Mouse (Mus musculus): ENCODE measurements around the gene Osbpl9. TPM values are rescaled to one million over a fixed set of nuclear protein-coding genes. Genes with fewer than 3 reads are reported as not detected.

Osbpl9 gene
- polyA plus RNA-seq, 1 experiment from 2014 or later: 60.0 TPM

GRCm38 (mm10) chr4:109106034-109106433 lies 96.0 kb downstream of the Osbpl9 start:
- TF ChIP-seq CTCF (IDR thresholded peaks at IDR 0.05; ENCODE audit: low read depth): no peak
- ATAC-seq (ENCODE audit: insufficient read depth) (no peak), DNase-seq (no peak)
- H3K9ac ChIP-seq: no peak overlapping the region
- H3K27ac ChIP-seq (ENCODE audit: low read depth): no peak overlapping the region
- H3K9me3 ChIP-seq (ENCODE audit: low read depth, low read length): no peaks in the 10 kb centered on the region
- H3K4me3 ChIP-seq (ENCODE audit: low read depth, low read length): no peak overlapping the region
- 0 out of 2 replicates have a peak, but pooled peaks cover 5% of the 10 kb centered on the region for H3K36me3 ChIP-seq (ENCODE audit: insufficient read depth)
- H3K4me2 ChIP-seq: no peak overlapping the region
- no peaks in the 10 kb centered on the region for H3K27me3 ChIP-seq (ENCODE audit: insufficient read depth, low read length)
- WGBS: 51% methylated on average over 3 of the region's 3 CpGs
- 0 out of 2 replicates have a peak, but pooled peaks cover 3% of the 10 kb centered on the region for H3K4me1 ChIP-seq (ENCODE audit: insufficient read depth)

DNA sequence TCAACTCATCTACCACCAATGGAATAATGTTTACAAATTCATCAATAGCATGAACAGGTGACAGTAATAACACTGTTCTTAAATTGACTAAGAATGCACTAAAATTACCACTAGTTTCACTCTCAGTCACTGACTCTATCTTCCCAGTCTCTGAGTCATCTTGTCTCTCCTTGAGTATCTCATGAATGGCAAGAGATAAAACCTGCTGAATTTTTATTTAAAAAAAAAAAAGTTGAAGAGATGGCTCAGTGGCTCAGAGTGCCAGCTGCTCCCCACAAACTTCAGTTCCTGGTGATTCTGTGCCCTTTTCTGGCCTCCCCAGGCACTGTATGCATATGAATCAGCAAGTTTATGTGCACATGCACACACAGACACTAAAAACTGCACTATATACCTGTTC lies 96.8 kb downstream of the Osbpl9 start:
- no peak for DNase-seq
- H3K4me3 ChIP-seq (ENCODE audit: low read depth, low read length): no peak overlapping the region
- H3K9ac ChIP-seq: no peak overlapping the region
- H3K4me2 ChIP-seq: no peak overlapping the region
- H3K36me3 ChIP-seq (ENCODE audit: insufficient read depth): 0 out of 2 replicates have a peak, but pooled peaks cover 7% of the 10 kb centered on the region
- no peaks in the 10 kb centered on the region for H3K9me3 ChIP-seq (ENCODE audit: low read depth, low read length)
- 0 out of 2 replicates have a peak, but pooled peaks cover 3% of the 10 kb centered on the region for H3K4me1 ChIP-seq (ENCODE audit: insufficient read depth)
- no peak for ATAC-seq (ENCODE audit: insufficient read depth)
- H3K27me3 ChIP-seq (ENCODE audit: insufficient read depth, low read length): no peaks in the 10 kb centered on the region
- no peak overlapping the region for H3K27ac ChIP-seq (ENCODE audit: low read depth)
- TF ChIP-seq CTCF (IDR thresholded peaks at IDR 0.05; ENCODE audit: low read depth): no peak

DNA sequence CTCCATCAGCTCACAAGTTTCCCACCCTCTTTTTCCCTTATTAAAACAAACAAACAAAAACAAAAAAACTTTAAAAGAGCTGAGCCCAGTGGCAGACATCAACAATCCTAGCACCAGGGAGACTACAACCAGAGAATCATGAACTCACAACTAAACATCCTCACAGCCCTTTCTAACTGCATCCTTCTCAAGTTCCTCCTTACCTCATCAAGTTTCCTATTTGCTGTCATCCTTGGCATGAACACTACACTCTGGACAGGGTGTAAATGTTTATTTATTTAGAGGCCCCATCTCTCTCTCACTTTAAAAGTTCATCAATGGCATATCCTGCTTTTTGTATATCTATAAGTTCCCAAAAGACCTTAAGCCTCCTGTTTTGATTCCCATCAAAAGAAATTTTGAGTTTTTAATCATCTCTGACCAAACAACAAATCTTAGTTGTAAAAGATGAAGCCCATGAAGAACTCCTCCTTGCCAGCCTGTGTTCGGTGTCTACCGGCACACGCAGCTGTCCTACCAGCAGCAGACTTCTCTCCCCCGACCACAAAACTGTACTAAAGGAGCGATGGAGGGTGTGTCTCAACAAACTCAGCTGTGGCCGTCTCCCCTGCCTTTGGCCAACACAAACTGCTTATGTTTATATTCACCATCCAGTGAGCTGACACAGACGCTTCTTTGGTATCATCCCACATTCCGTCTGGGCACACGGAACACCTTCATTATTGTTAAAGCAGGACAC lies 98.8 kb downstream of the Osbpl9 start:
- Histone ChIP-seq H3K36me3 (ENCODE audit: insufficient read depth) (0 out of 2 replicates have a peak, but pooled peaks cover 8% of the 10 kb centered on the region), H3K27me3 (ENCODE audit: insufficient read depth, low read length) (no peaks in the 10 kb centered on the region), H3K27ac (ENCODE audit: low read depth) (no peak overlapping the region), H3K4me1 (ENCODE audit: insufficient read depth) (0 out of 2 replicates have a peak, but pooled peaks cover 3% of the 10 kb centered on the region), H3K4me2 (no peak overlapping the region), H3K9me3 (ENCODE audit: low read depth, low read length) (no peaks in the 10 kb centered on the region), H3K9ac (no peak overlapping the region), H3K4me3 (ENCODE audit: low read depth, low read length) (no peak overlapping the region)
- 33% methylated on average over 9 of the region's 9 CpGs for WGBS
- ATAC-seq (ENCODE audit: insufficient read depth): no peak
- DNase-seq: peak; percentile 35
- no peak for TF ChIP-seq CTCF (IDR thresholded peaks at IDR 0.05; ENCODE audit: low read depth)

DNA sequence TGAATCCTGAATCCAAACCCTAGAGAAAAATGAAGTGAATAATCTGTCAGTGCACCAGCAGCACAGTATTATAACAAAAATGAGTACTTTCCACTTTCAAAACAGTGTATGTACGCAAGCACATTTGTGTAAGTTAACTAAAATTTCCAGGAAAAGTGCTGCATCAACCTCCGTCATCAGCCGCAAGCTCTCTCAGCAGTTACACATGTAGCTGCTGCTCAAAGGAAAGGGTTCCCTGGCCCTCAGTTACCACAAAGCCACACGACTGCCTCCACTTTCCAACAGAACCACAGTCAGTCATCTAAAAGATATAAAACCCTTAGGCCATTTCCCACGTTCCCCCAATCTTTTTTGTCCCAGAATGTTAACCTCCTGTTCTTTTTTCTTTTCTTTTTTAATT lies 99.5 kb downstream of the Osbpl9 start:
- Histone ChIP-seq H3K9me3 (ENCODE audit: low read depth, low read length) (no peaks in the 10 kb centered on the region), H3K4me1 (ENCODE audit: insufficient read depth) (0 out of 2 replicates have a peak, but pooled peaks cover 3% of the 10 kb centered on the region), H3K27ac (ENCODE audit: low read depth) (no peak overlapping the region), H3K36me3 (ENCODE audit: insufficient read depth) (0 out of 2 replicates have a peak, but pooled peaks cover 8% of the 10 kb centered on the region), H3K4me2 (no peak overlapping the region), H3K4me3 (ENCODE audit: low read depth, low read length) (no peak overlapping the region), H3K9ac (no peak overlapping the region), H3K27me3 (ENCODE audit: insufficient read depth, low read length) (no peaks in the 10 kb centered on the region)
- no peak for TF ChIP-seq CTCF (IDR thresholded peaks at IDR 0.05; ENCODE audit: low read depth)
- no peak for DNase-seq
- WGBS: 88% methylated on average over 5 of the region's 5 CpGs
- no peak for ATAC-seq (ENCODE audit: insufficient read depth)

GRCm38 (mm10) chr4:109098861-109099260 lies 103.2 kb downstream of the Osbpl9 start:
- no peak for ATAC-seq (ENCODE audit: insufficient read depth)
- 0 out of 2 replicates have a peak, but pooled peaks cover 8% of the 10 kb centered on the region for H3K36me3 ChIP-seq (ENCODE audit: insufficient read depth)
- H3K9ac ChIP-seq: no peak overlapping the region
- no peaks in the 10 kb centered on the region for H3K4me1 ChIP-seq (ENCODE audit: insufficient read depth)
- no peak overlapping the region for H3K4me2 ChIP-seq
- H3K9me3 ChIP-seq (ENCODE audit: low read depth, low read length): no peaks in the 10 kb centered on the region
- no peak overlapping the region for H3K27ac ChIP-seq (ENCODE audit: low read depth)
- DNase-seq: no peak
- TF ChIP-seq CTCF (IDR thresholded peaks at IDR 0.05; ENCODE audit: low read depth): no peak
- H3K27me3 ChIP-seq (ENCODE audit: insufficient read depth, low read length): no peaks in the 10 kb centered on the region
- H3K4me3 ChIP-seq (ENCODE audit: low read depth, low read length): no peak overlapping the region
- 87% methylated on average over 3 of the region's 3 CpGs for WGBS

DNA sequence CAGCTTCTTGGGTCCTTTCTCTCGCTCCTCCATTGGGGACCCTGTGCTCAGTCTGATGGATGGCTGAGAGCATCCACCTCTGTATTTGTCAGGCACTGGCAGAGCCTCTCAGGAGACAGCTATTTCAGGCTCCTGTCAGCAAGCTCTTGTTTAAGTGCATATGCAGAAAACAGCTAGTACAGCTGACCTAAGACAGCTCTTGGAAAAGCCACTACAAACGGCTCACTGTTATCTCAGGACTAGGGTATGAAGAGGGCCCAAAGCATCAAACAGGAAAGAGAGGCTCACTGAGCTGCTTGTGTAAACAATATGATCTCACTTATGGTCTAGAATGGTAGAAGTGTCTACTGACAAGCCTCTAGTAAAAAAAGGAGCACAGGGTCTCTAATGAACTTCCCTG lies 107.8 kb downstream of the Osbpl9 start:
- Histone ChIP-seq H3K9ac (no peak overlapping the region), H3K9me3 (ENCODE audit: low read depth, low read length) (no peaks in the 10 kb centered on the region), H3K4me2 (no peak overlapping the region), H3K4me3 (ENCODE audit: low read depth, low read length) (no peak overlapping the region), H3K36me3 (ENCODE audit: insufficient read depth) (no peaks in the 10 kb centered on the region), H3K27me3 (ENCODE audit: insufficient read depth, low read length) (no peaks in the 10 kb centered on the region), H3K4me1 (ENCODE audit: insufficient read depth) (no peaks in the 10 kb centered on the region), H3K27ac (ENCODE audit: low read depth) (no peak overlapping the region)
- 28% methylated on average over 2 of the region's 2 CpGs for WGBS
- peak; percentile 41; the same call in 1 of the 2 replicates for ATAC-seq (ENCODE audit: insufficient read depth)
- TF ChIP-seq CTCF (IDR thresholded peaks at IDR 0.05; ENCODE audit: low read depth): no peak
- DNase-seq: no peak

GRCm38 (mm10) chr4:109092344-109092743 lies 109.7 kb downstream of the Osbpl9 start:
- DNase-seq (no peak), ATAC-seq (ENCODE audit: insufficient read depth) (no peak)
- Histone ChIP-seq H3K9ac (no peak overlapping the region), H3K27ac (ENCODE audit: low read depth) (no peak overlapping the region), H3K36me3 (ENCODE audit: insufficient read depth) (no peaks in the 10 kb centered on the region), H3K4me1 (ENCODE audit: insufficient read depth) (no peaks in the 10 kb centered on the region), H3K4me3 (ENCODE audit: low read depth, low read length) (no peak overlapping the region), H3K27me3 (ENCODE audit: insufficient read depth, low read length) (no peaks in the 10 kb centered on the region), H3K9me3 (ENCODE audit: low read depth, low read length) (no peaks in the 10 kb centered on the region), H3K4me2 (no peak overlapping the region)
- WGBS: 91% methylated on average over 5 of the region's 5 CpGs
- TF ChIP-seq CTCF (IDR thresholded peaks at IDR 0.05; ENCODE audit: low read depth): no peak
